Mouse (Mus musculus) right cerebral cortex, postnatal 10 days (tissue): ENCODE measurements at regions not wholly inside any gene's neighbourhood (a gene's known extent, or its start where the extent isn't known, plus 50 kb on each side); places are given as distances from the start of the nearest gene placed in this dataset.

Source experiments
- DNase-seq, 2 experiments: peaks; one replicate each; pipeline ENCODE4 v3.0.0; 2021; ENCODE audit warnings: low spot score in 2 of 2

DNA sequence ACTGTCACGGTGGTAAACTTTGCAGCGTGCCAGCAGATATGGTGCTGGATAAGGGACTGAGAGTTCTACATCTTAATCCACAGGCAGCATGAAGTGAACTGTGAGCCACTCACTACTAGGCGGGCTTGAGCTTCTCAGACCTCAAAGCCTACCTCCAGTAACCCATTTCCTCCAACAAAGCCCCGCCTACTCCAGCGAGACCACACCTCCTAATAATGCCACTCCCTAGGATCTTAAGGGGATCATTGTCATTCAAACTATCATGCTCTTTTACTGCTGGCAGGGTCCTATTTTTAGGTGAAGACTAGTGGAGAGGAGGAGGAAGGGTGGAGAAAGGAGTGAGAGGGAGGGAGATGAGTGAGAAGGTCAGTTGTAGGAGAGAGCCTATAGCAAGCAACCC, 122.0 kb downstream of the Mycn start:
- DNase-seq = no peak

DNA sequence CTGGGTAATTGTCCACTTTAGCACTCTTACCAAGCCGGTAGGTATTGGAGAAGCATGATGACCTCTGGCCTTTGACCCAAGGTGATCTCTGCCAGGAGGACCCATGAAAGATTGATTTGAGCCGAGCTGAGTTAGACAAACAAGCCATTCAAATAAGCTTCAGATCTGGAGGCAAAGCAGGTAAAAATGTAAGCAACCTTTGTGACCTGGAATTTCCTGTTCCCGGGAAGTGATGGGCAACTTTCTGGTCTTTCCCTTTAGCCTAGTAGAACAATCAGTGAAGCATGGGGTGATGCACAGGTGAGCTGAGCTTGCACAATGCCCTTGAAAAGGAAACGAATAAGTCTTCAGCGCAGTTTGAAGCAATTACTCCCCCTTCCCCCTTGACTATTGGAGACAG, 127.0 kb downstream of the Mycn start:
- no peak for DNase-seq

DNA sequence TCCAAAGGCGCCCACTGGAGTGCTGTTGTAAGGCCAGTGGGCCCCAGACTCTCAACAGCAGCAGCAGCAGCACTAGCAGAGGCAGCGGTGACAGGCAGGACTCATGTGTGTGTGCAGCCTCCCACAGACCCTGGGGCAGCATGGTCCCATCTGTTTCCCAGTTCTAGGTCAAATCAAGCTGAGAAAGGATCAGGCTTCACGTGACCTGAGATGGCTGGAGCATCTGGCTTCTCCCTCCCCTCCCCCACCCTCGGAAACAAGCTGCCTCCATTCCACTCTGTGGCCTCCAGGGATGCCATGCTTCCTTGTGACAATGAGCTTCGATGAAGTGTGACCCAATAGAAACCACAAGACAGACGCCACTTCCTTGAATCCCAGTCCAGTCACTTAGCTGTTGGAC, 128.8 kb downstream of the Mycn start:
- DNase-seq = no peak

DNA sequence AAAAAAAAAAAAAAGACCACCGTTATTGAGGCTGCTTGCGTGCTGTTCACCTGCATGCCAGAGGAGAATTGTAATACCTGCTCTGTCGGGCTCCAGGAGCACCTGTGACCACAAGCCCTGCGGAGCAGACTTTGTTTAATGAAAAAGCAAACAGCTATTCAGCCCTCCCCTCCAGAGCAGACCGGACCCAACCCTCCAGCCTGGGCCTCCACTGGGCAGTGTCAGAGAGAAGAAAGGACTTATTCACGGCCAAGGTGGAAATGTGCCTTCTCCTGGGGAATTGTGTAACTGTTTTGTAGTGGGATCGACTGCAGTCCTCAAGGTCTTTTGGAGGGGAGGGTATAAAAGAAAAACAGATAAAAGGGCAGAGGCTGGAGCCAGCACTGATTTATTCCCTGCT, 130.8 kb downstream of the Mycn start:
- no peak for DNase-seq

DNA sequence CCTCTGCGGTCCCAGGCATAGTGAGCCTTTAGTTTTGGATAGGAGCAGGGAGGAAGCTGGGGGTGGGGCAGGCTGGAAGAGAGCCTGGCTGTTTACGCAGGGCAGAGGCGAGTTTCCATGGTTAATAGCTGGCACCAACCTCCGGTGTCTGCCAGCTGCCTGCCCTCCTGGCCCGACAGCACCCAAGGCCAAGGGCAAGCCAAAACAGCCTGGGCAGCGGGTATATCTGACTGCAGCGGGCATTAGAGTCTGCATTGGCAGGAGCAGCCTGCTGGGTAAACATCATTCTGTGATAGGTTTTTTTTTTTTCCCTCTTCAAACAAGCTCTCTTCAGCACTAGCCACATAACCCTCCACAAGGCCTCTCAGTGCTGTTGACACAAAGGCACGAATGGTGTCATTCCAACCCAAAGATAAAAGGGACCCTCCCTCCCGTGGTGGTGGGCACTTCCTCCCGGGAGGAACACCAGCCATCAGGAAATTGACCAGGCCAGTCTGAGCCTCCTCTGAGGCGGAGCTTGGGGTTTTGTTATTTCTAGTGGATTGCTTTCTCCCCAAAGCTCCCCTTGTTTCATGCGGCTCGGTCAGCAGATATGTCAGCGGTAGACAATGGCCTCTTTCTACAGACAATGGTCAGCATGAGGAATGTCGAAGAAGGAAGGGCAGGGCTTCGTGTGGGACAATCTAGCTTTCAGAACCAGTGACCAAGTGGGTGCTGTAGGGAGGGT, 131.4 kb downstream of the Mycn start:
- DNase-seq = peak; percentile 71 to 73

DNA sequence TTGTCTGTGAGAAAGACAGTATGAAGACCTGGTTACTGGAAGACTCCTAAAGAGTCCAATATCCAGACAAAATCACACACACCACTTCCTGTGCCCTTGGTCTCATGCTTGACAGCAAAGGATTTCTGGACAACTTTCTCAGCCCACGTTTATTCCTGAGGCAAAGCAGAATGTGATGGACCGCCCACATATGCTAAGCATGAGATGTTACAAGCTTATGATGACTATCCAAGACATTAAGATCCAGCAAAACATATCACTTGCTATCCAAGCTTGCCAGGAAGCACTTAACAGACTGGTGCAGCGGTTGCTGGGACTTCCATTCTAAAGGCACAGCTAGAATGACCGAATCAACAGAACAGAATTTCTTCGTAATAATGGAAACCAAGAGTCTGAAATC, 133.6 kb downstream of the Mycn start:
- no peak for DNase-seq

DNA sequence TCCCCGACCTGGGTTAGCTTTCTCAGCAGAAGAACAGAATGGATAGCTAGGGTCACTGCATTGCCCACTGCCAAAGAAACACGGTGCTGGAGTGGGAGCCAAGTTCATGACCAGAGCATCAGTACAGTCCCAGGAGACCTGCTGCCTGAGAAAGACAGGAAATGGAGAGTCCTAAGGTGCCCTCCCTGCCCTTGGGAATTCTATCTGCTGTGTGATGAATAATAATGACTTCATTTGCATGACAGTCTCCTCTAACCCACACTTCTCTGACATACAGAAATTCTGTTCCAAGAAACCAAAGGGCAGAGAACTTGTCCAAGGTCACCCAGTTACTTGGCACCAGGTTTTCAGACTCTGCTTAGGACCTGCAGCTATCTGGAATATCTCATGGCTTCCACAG, 138.1 kb downstream of the Mycn start:
- DNase-seq = no peak

DNA sequence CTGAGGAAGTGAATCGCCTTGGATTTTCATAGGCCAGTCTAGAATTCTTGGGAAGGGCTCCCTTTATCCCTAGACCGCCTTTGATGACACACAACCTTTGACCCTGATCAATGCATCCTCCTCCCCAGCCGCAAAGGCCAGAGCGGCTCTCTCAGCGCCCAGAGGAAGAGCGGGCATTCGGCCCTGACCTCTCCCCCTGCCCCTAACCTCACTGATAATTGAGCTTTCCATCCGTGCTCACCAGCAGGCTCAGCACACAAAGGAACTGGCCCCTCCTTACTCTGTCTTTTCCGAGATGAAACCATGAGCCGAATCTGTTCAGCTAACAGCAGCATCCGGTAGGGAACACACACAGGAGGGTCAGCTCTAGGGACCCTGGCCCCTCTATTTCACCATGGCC, 139.3 kb downstream of the Mycn start:
- DNase-seq = no peak

DNA sequence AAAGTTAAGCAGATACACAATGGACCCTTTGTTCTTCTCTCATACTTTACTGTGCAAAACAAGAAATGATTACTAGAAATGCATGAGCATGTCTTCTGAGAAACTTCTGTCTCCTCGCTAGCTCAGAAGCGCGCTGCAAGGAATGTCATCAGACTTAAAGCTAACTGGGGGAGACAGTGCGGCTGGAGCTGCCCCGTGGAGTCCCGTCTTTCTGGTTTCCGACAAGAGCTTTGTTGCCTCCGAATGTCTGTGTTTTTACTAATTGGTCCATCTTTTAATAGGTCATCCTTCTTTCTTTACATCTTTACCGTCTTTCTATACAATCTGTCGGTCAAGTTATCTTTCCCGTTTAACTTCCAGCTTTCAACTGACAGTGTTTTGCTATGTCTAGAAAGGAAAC, 140.0 kb downstream of the Mycn start:
- DNase-seq = no peak

DNA sequence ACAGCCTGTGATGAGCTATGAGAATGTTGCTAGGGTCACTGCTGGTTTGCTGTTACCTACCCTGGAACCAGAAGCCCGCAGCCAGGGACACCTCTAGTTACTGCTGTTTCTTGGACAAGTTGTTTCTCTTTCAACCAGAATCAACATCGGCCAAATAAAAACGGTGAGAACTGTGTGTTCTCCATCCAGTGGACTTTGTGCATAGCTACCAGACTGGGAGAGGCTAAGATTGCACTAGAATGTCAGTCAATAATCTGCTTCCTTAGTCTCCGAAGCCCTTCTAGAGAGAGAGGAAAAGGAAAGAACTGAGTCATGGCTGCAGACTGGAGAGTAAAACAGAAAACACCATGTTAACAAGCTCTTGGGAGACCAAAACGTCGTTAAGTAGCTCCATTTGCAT, 141.6 kb downstream of the Mycn start:
- DNase-seq = no peak

DNA sequence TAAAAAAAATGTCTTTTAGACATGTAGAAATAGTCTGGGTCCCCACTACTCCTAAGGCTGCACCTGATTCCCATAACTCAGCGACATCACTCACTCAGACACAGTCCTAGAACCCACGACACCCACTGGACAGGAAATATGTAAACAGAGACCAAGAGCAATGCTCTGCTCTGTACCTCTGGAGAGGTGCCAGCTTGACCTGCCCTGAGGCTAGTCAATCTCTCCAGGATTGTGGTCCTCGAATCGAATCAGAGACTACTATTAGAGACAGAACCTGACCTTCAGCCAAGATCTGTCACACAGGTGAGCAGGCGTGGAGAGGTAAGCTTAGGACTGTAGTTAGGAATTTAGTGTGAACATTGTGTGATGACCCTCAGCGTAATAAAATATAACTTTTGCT, 152.7 kb downstream of the Mycn start:
- no peak for DNase-seq

DNA sequence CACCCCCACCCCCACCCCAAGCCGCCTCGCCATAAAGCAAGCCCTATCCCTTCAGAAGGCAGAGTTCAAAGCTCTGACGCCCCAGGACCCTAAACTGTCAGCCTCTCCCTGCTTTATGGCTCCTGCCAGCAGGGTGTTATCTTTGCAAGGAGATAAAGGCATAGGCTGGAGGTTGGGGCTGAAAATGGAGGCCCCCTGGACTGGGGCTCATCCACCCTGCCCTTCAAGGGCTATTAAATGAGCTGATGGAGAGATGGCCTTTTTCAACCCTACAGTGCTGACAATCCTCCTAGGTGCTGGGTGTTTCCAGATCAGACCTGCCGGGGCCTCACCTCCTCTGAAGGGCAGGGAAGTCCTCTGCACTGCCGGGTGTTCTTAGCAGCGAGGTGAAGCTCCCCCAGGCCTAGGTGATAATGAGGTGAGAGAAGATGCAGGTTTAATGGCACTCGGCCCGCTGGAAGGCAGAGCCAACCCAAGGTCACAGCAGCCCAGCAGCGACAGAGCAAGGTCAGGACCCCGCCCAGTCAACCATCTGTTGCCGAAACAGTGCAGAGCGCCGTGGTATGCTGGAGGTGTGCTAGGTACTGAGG, 153.4 kb downstream of the Mycn start:
- no peak for DNase-seq

DNA sequence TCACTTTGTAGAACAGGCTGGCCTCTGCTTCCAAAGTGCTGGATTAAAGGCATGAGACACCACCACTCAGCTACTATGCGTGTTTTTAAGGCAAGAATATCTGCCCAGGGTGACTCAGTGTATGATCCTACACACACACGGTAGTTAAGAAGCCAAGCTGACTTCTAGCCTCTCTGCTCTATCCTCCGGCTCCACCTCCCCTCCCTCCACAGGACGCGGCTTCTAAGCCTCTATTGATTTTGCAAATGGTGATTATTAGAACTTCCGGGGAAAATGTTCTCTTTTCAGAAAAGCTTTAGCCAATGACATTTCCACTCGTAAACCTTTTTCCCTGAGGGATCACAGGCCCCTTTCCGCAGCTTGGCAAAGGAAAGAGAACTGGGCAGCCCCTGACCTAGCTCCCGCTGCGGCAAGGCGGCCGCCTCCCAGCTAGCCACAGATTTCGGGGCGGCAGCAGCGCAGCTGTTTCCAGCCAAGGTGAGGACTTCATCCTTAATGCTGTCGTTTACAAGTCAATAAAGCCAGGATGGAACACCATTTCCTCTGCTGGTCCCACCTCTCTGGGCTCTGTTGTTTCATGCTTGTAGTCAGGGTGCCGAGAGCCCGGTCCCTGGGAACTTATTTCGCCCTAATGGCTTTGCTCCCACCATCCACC, 154.0 kb downstream of the Mycn start:
- DNase-seq = no peak

DNA sequence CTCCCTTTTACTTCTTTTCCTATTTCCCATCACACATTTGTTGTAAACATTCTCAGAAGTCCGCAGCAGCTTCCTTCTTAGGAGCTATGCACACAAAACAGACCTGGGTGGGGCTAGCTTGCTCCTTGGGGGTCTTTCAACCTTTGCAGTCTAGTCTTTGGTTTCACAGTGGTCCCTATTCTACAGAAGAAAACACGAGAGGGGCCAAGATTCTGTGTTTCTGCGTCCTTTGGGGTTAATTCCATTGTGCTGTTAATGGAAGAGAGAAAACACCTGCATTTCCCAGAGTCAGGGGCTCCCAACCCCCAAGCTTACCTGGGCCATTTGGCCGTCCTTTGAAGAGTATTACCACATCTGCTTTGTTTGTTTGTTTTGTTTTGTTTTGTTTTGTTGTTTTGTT, 154.6 kb downstream of the Mycn start:
- DNase-seq = no peak

DNA sequence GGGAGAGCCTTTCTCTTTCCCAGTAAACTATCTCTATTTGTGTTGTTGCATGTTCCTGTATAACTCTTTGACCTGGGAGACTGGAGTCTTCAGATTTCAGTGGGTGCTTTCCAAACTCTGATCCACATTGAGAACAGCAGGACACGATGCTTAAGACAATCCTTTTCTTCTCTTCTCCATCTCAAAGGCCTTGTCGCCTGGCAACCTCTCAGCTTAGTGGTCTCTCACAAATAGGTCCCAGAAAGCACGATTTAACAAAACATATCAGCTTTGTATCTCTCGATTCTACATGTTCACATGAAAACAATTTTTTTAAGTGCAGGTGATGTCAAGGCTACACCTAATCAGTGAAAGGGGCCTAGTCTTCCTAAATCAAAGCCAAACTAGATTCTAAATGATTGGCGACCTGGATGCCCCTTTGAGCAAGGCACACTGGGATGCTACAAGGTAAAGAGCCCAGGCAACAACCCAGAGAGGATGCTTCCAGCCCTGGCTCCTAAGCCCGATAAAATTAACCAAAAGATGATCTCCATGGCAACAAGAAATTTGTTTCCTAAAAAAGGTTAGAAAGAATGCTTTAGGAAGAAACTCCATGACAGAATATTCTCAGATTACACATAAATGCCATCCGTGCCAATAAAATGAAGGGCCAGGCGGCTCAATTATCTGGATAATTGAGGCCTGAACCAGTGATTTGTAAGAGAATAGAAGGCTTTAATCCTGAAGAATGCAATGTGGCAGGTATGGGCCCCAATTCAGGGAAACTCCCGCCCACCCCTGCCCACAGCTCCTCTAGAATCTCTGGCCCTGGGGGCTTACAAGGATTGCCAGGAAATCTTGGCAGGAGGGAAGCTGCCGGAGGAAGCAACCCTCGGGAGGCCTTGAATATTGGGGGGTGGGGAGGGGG, 157.8 kb downstream of the Mycn start:
- DNase-seq = peak; percentile 47 to 48

DNA sequence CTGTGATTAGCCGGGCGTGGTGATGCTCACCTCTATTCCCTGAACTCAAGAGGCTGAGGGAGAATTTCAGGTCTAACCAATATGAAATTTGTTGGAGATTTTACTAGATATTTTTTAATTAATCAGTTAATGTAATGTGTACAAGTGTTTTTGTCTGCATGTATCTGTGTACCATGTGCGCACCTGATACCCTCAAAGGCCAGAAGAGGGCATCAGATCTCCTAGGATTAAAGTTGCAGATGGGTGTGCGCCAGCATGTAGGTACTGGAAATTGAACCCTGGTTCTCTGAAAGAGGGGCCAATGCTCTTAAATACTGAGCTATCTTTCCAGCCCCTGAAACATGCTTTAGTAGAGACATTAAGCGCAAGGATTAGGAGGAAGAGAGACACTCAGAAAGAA, 160.2 kb downstream of the Mycn start:
- DNase-seq = no peak

DNA sequence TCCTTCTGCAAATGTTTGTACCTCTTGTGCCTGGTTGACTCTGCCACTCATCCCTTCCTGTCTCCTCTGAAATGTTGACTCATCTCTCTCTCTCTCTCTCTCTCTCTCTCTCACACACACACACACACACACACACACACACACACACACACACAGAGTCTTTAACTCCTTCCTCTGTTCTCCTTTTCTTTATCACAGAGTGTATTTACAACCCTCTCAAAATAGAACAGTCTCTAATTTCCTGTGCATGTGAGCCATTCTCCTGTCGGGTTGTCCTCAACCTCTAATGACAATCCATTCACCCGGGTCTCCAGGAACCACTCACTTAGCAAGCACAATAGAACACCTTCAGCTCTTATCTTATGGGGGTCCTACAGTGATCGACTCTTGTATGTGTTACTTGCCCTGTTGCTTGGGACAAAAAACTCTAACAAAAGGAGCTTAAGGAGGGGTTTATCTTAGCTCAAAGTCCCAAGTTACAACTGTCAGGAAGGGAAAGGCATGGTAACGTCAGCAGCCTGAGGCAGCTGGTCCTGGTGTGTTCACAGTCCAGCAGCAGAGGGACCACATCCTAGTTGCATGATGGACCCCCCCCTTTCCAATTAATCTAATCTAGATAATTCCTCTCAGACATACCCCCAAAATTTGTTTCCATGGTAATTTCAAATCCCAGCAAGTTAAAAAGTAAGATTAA, 163.0 kb downstream of the Mycn start:
- DNase-seq = no peak

DNA sequence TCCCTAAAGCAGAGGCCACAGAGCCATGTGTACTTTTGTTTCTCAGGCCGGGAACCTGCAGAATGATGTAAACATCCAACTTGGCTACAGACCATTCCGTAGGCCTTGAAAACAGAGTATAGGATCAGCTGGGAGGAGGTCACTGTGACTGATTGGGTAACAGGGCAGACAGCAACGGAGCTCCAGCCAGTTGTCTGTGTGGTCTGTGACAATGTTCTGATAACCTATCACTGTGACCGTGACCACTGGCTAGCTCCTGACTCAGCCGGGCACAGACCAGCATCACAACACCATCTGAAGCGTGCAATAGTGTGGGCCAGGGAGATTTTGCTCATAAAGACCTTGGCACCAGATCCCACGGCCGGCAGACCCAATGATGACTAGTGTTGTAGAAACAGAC, 164.3 kb downstream of the Mycn start:
- no peak for DNase-seq

DNA sequence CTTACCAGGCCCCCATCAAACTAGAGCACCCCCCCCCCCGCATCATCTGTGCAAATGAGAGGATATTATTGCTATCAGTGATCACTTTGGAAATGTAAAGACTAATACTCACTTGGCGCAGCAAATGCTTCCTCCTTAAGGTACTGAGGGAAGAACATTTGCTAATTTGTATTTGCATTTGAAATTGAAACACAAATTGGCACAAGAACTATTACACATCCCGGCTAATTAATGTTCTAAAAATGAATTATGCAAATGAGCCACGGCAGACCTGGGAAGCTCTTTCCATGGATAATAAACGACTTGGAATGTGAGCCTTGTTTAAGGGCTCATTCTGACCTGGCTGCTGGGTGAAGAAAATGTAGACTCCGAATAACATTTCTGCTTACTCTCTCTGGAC, 164.9 kb downstream of the Mycn start:
- no peak for DNase-seq

DNA sequence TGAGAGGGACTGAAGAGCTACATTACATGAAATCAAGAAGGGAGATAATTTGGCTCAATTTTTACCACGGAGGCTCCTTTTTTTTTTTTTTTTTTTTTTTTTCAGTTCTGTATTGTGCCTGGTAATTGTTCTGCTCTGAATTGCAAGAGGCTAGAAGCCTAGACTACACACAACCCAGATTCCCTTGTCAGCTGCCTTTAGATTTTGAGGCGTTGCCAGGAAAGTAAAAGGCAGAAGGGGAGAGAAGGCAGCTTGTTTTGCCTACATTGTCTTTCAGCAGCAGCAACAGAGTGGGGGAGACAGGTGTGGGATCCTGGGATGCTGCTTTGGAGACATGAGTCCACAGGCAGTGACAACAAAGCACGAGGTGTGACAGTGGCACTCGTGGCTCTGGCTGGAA, 170.7 kb downstream of the Mycn start:
- DNase-seq = peak in 1 of 2 experiments; percentile 34

DNA sequence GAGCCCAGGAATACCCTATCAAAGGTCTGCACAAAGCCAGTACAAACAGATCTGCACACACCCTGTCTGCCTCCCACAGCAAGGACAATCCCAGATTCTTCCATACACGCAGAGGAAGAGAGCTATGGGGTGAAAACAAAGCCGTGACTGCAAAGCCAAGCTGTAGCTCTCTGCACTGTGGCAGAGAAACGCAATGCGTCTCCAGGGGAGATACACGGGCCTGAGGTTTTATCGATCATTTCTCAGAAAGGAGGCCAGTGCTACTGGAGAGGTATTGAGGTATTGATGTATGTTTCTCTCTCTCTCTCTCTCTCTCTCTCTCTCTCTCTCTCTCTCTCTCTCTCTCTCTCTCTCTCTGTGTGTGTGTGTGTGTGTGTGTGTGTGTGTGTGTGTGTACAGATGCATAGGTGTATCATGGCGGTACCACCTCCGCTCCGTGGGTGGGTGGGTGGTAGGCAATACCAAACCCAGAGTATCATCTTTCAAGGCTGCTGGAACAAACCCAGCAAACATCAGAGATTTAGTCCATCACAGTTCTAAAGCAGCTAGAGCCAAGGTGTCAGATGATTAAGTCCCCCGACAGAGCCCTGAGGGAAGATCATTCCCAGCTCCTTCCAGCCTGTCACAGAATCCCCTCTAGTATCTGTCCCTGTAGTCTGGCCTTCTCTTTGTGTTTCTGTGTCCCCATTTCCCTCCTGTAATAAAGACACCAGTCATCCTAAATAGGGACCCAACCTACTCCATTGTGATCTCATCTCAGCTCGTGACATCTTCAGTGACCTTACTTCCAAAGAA, 175.0 kb downstream of the Mycn start:
- DNase-seq = no peak
